Mouse (Mus musculus) forebrain, embryonic 10.5 days (tissue): ENCODE data around the gene Ick. TPM values are rescaled to one million over a fixed set of nuclear protein-coding genes. Genes with fewer than 3 reads are reported as not detected.

Source experiments
- DNase-seq: peaks from one replicate; pipeline ENCODE4 v3.0.0-alpha.2; 2017; ENCODE audit warnings: low spot score; ENCODE audit errors: extremely low spot score
- H3K27ac ChIP-seq: fragments of 300-500 bp; sonication (generic); 2 replicates; pipeline ENCODE4 v1.5.1; 2016; ENCODE audit warnings: mild to moderate bottlenecking
- H3K27me3 ChIP-seq: fragments of 300-500 bp; sonication (generic); 2 replicates; pipeline ENCODE4 v1.6.1; 2016; ENCODE audit warnings: mild to moderate bottlenecking; ENCODE audit not compliant: poor library complexity, severe bottlenecking
- H3K36me3 ChIP-seq: fragments of 300-500 bp; sonication (generic); replicated peaks from 2 replicates; pipeline ENCODE4 v1.6.1; 2016; ENCODE audit warnings: mild to moderate bottlenecking, moderate library complexity
- H3K4me1 ChIP-seq: fragments of 300-500 bp; sonication (generic); 2 replicates; pipeline ENCODE4 v1.6.1; 2016
- H3K4me3 ChIP-seq: fragments of 300-500 bp; sonication (generic); 2 replicates; pipeline ENCODE4 v1.5.1; 2016; ENCODE audit warnings: mild to moderate bottlenecking, moderate library complexity
- H3K9me3 ChIP-seq: fragments of 300-500 bp; sonication (generic); 2 replicates; pipeline ENCODE4 v1.6.1; 2016; ENCODE audit warnings: mild to moderate bottlenecking, moderate library complexity
- WGBS: fragments of 180-500 bp; shearing (Covaris S2); methylation state at CpG from one replicate; pipeline ENCODE4 v1.1.7; 2016; 5-methylcytosine and 5-hydroxymethylcytosine counted together
- polyA plus RNA-seq: library from polyadenylated mRNA; unstranded; fragments of >200 nt; fragmentation: Nextera tagmentation; extraction: Ambion mirVana; gene quantifications from 2 replicates; pipeline ENCODE4 v1.2.1, GENCODE M21; 2016

The Ick gene
- polyA plus RNA-seq, 1 experiment from 2014 or later = 36.0 TPM

GRCm38 (mm10) chr9:78107582-78107911, 1.4 kb upstream of the Ick start:
- peak overlapping the region; percentile 93 for H3K27ac ChIP-seq

GRCm38 (mm10) chr9:78107912-78108795, 838 bp upstream of the Ick start:
- peak overlapping the region; percentile 93 for H3K27ac ChIP-seq
- under 1% methylated on average over 88 of the region's 88 CpGs for WGBS
- H3K9me3 ChIP-seq = no peaks in the 10 kb centered on the region
- peaks cover 6% of the 10 kb centered on the region; the same call in 1 of the 2 replicates for H3K27me3 ChIP-seq
- peak; percentile 80 for DNase-seq
- peaks cover 35% of the 10 kb centered on the region for H3K4me1 ChIP-seq
- 0 out of 2 replicates have a peak, but pooled peaks cover 5% of the 10 kb centered on the region for H3K36me3 ChIP-seq
- H3K4me3 ChIP-seq = peak overlapping the region; percentile 93

More at GRCm38 (mm10) chr9:78107582-78107911, 1.4 kb upstream of the Ick start:
- 28% methylated on average over 6 of the region's 6 CpGs for WGBS
- Histone ChIP-seq H3K4me1 (peaks cover 30% of the 10 kb centered on the region), H3K9me3 (no peaks in the 10 kb centered on the region), H3K4me3 (peak overlapping the region; percentile 93), H3K36me3 (peaks cover 5% of the 10 kb centered on the region; the same call in 1 of the 2 replicates), H3K27me3 (peaks cover 6% of the 10 kb centered on the region; the same call in 1 of the 2 replicates)
- DNase-seq = no peak

GRCm38 (mm10) chr9:78109656-78110055, 664 bp downstream of the Ick start:
- H3K27ac ChIP-seq = no peak overlapping the region
- 0 out of 2 replicates have a peak, but pooled peaks cover 3% of the 10 kb centered on the region for H3K36me3 ChIP-seq
- DNase-seq = no peak
- H3K4me3 ChIP-seq = peak overlapping the region; percentile 93
- 44% methylated on average over 5 of the region's 5 CpGs for WGBS
- no peaks in the 10 kb centered on the region for H3K9me3 ChIP-seq
- H3K27me3 ChIP-seq = peaks cover 6% of the 10 kb centered on the region; the same call in 1 of the 2 replicates
- H3K4me1 ChIP-seq = peaks cover 44% of the 10 kb centered on the region

GRCm38 (mm10) chr9:78111456-78111855, 2.5 kb downstream of the Ick start:
- peaks cover 50% of the 10 kb centered on the region for H3K4me1 ChIP-seq
- 96% methylated on average over 2 of the region's 2 CpGs for WGBS
- no peak for DNase-seq
- H3K4me3 ChIP-seq = no peak overlapping the region
- peaks cover 17% of the 10 kb centered on the region for H3K36me3 ChIP-seq
- peaks cover 5% of the 10 kb centered on the region; the same call in 1 of the 2 replicates for H3K27me3 ChIP-seq
- H3K27ac ChIP-seq = no peak overlapping the region
- no peaks in the 10 kb centered on the region for H3K9me3 ChIP-seq

GRCm38 (mm10) chr9:78112770-78113537, 4.0 kb downstream of the Ick start:
- DNase-seq = peak; percentile 92
- Histone ChIP-seq H3K36me3 (peaks cover 26% of the 10 kb centered on the region), H3K4me1 (peaks cover 36% of the 10 kb centered on the region), H3K27me3 (no peaks in the 10 kb centered on the region), H3K27ac (peak overlapping the region; percentile 98), H3K9me3 (no peaks in the 10 kb centered on the region; the same call in 1 of the 2 replicates), H3K4me3 (peak overlapping the region; percentile 96)
- WGBS = 2% methylated on average over 47 of the region's 47 CpGs

- Histone ChIP-seq H3K27ac (peak overlapping the region; percentile 98), H3K27me3 (no peaks in the 10 kb centered on the region), H3K4me3 (peak overlapping the region; percentile 96), H3K9me3 (no peaks in the 10 kb centered on the region; the same call in 1 of the 2 replicates), H3K36me3 (peaks cover 31% of the 10 kb centered on the region), H3K4me1 (peaks cover 33% of the 10 kb centered on the region)
- DNase-seq = no peak
- 1% methylated on average over 14 of the region's 14 CpGs for WGBS
Measured at GRCm38 (mm10) chr9:78113538-78113885, 4.5 kb downstream of the Ick start.

GRCm38 (mm10) chr9:78115746-78116145, 6.8 kb downstream of the Ick start:
- WGBS = 96% methylated on average over 9 of the region's 9 CpGs
- H3K4me1 ChIP-seq = peaks cover 22% of the 10 kb centered on the region

GRCm38 (mm10) chr9:78117690-78118089, 8.7 kb downstream of the Ick start:
- Histone ChIP-seq H3K36me3 (peaks cover 67% of the 10 kb centered on the region), H3K27me3 (no peaks in the 10 kb centered on the region), H3K27ac (no peak overlapping the region), H3K9me3 (no peaks in the 10 kb centered on the region; the same call in 1 of the 2 replicates), H3K4me1 (peaks cover 21% of the 10 kb centered on the region), H3K4me3 (no peak overlapping the region)
- no peak for DNase-seq
- WGBS = 92% methylated on average over 2 of the region's 2 CpGs

More at GRCm38 (mm10) chr9:78115746-78116145, 6.8 kb downstream of the Ick start:
- Histone ChIP-seq H3K9me3 (no peaks in the 10 kb centered on the region; the same call in 1 of the 2 replicates), H3K27ac (no peak overlapping the region), H3K4me3 (no peak overlapping the region), H3K36me3 (peaks cover 49% of the 10 kb centered on the region), H3K27me3 (no peaks in the 10 kb centered on the region)
- DNase-seq = no peak

- Histone ChIP-seq H3K27ac (no peak overlapping the region), H3K4me3 (no peak overlapping the region), H3K27me3 (no peaks in the 10 kb centered on the region), H3K4me1 (peaks cover 4% of the 10 kb centered on the region; the same call in 1 of the 2 replicates), H3K36me3 (peaks cover 80% of the 10 kb centered on the region), H3K9me3 (no peaks in the 10 kb centered on the region; the same call in 1 of the 2 replicates)
- 90% methylated on average over 8 of the region's 8 CpGs for WGBS
- no peak for DNase-seq
Measured at GRCm38 (mm10) chr9:78121358-78121757, 12.4 kb downstream of the Ick start.

- Histone ChIP-seq H3K36me3 (peaks cover 74% of the 10 kb centered on the region), H3K4me3 (no peak overlapping the region), H3K27ac (no peak overlapping the region), H3K4me1 (peaks cover 10% of the 10 kb centered on the region; the same call in 1 of the 2 replicates), H3K9me3 (no peaks in the 10 kb centered on the region), H3K27me3 (no peaks in the 10 kb centered on the region)
- no peak for DNase-seq
- WGBS = 92% methylated on average over 6 of the region's 6 CpGs
Measured at GRCm38 (mm10) chr9:78121985-78122384, 13.0 kb downstream of the Ick start.

- peaks cover 20% of the 10 kb centered on the region for H3K4me1 ChIP-seq
- H3K4me3 ChIP-seq = no peak overlapping the region
- H3K9me3 ChIP-seq = no peaks in the 10 kb centered on the region
- peaks cover 70% of the 10 kb centered on the region for H3K36me3 ChIP-seq
- 95% methylated on average over 7 of the region's 7 CpGs for WGBS
- H3K27me3 ChIP-seq = no peaks in the 10 kb centered on the region
- no peak overlapping the region for H3K27ac ChIP-seq
- DNase-seq = no peak
Measured at GRCm38 (mm10) chr9:78122939-78123712, 14.1 kb downstream of the Ick start.

- Histone ChIP-seq H3K27ac (no peak overlapping the region), H3K4me1 (peaks cover 20% of the 10 kb centered on the region), H3K9me3 (no peaks in the 10 kb centered on the region), H3K27me3 (no peaks in the 10 kb centered on the region), H3K4me3 (no peak overlapping the region), H3K36me3 (peaks cover 61% of the 10 kb centered on the region)
- no peak for DNase-seq
- WGBS = 93% methylated on average over 6 of the region's 6 CpGs
Measured at GRCm38 (mm10) chr9:78124297-78124696, 15.3 kb downstream of the Ick start.
